Mouse (Mus musculus): Measurements from ENCODE around the gene Ldha. TPM values are rescaled to one million over a fixed set of nuclear protein-coding genes. Genes with fewer than 3 reads are reported as not detected.
"Not testable (repeated sequence)": the region's sequence is repeated elsewhere in the genome, so short reads cannot be mapped to it uniquely, and the experiment has no call there.

Ldha gene
- polyA plus RNA-seq, 1 experiment from 2014 or later, result 1,645 TPM

DNA sequence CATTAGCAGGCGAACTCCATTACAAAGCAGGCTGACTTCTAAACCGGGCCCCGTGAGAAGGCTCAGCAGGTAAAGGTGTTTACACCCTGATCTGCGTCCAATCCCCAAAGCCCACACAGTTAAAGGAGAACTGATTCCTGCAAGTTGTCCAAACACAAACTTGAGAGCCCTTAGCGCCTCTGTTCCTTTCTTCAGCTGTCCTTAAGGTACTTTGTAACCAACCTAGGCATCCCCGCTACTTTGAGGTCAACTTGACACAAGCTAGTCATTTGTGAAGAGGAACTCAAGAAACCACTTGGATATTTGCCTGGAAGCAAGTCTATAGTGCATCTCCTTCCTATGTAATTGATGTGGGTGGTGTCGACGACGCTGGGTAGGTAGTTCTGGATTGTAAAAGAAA, 16.2 kb downstream of the Ldha start:
- no peak for ATAC-seq (ENCODE audit: low FRiP score, low read depth)
- no peaks in the 10 kb centered on the region for H3K4me1 ChIP-seq
- H3K4me3 ChIP-seq, result no peak overlapping the region
- no peak overlapping the region for H3K4me2 ChIP-seq (replicated peaks)
- H3K9me3 ChIP-seq, result no peaks in the 10 kb centered on the region
- no peaks in the 10 kb centered on the region for H3K27me3 ChIP-seq
- H3K36me3 ChIP-seq, result peaks cover 42% of the 10 kb centered on the region
- 78% methylated on average over 9 of the region's 9 CpGs for WGBS
- no peak overlapping the region for H3K27ac ChIP-seq
- H3K9ac ChIP-seq, result no peak overlapping the region

DNA sequence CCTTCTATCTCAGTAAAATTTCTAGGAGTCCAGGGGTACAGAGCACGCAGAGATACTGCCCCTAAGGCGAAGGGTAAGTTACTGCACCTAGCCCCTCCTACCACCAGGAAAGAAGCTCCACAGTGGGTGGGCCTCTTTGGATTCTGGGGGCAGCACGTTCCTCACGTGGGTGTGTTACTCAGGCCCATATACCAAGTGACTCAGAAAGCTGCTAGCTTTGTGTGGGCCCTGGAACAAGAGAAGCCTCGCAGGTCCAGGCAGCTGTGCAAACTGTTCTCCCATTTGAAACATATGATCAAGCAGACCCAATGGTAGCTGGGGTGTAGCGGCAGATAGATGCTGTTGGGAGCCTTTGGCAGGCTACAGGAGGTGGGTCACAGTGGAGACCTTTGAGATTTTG, 17.8 kb downstream of the Ldha start:
- Histone ChIP-seq H3K27ac (no peak overlapping the region), H3K4me3 (no peak overlapping the region), H3K36me3 (peaks cover 26% of the 10 kb centered on the region), H3K27me3 (no peaks in the 10 kb centered on the region), H3K9me3 (no peaks in the 10 kb centered on the region), H3K4me1 (no peaks in the 10 kb centered on the region), H3K4me2 (replicated peaks) (no peak overlapping the region), H3K9ac (no peak overlapping the region)
- ATAC-seq (ENCODE audit: low FRiP score, low read depth), result no peak
- 58% methylated on average over 6 of the region's 6 CpGs for WGBS

- peaks cover 6% of the 10 kb centered on the region for H3K36me3 ChIP-seq
- H3K4me2 ChIP-seq (replicated peaks), result no peak within 1 kb of the TSS
- no peaks in the 10 kb centered on the region for H3K9me3 ChIP-seq
- H3K9ac ChIP-seq, result no peak within 1 kb of the TSS
- H3K27ac ChIP-seq, result no peak within 1 kb of the TSS
- no peaks in the 10 kb centered on the region for H3K4me1 ChIP-seq
- H3K27me3 ChIP-seq, result no peaks in the 10 kb centered on the region
- WGBS, result 33% methylated on average over 10 of the region's 10 CpGs
- no peak within 1 kb of the TSS for H3K4me3 ChIP-seq
- ATAC-seq (ENCODE audit: low FRiP score, low read depth), result no peak
Measured at GRCm38 (mm10) chr7:46860996-46861395, 19.7 kb downstream of the Ldha start, which contains the start of gene Ldhc. TSS of gene Ldhc (plus strand) at chr7:46861203.

DNA sequence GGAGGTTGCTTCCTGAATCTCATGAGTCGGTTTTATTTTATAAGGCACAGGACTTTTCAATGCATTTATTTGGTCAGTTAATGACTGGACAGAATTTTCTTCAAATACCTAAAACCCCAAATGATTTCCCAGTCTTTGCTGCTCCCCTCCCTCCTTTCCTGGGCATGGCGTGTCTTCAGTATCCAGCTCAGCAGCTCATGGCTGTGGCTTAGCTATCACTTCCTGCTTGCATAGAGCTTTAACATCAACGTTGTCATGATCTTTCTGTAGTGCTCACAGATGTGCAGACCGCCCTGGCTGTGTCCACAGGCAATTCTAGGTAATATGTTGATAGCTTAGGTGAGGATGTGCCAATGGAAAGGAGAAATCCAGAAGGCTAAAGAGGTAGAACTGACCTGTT, 30.7 kb downstream of the Ldha start:
- Histone ChIP-seq H3K27ac (no peak overlapping the region), H3K9ac (no peak overlapping the region), H3K36me3 (no peaks in the 10 kb centered on the region), H3K27me3 (no peaks in the 10 kb centered on the region), H3K4me2 (replicated peaks) (no peak overlapping the region), H3K9me3 (no peaks in the 10 kb centered on the region), H3K4me1 (no peaks in the 10 kb centered on the region), H3K4me3 (no peak overlapping the region)
- no peak for ATAC-seq (ENCODE audit: low FRiP score, low read depth)
- 59% methylated on average over 4 of the region's 4 CpGs for WGBS

DNA sequence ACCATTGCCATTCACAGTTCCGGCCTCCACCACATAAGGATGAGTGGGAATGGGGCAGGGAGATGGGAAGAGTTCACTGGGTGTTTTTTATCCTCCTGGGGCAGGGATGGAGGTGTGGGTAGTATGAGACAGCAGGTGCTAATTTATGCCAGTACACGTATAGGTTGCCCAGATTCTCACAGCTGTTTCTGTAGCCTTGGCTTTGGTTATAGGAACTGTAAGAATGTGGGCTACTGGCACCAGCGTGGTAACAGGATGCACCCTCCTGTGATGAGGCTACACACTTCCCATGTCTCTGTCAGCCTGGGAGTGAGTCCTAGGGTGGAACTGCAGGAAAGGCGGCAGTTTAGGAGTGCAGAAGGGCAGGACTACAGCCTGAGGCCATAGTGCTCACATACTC, 35.6 kb downstream of the Ldha start:
- no peak; the same call in 1 of the 2 replicates for ATAC-seq (ENCODE audit: low FRiP score, low read depth)

DNA sequence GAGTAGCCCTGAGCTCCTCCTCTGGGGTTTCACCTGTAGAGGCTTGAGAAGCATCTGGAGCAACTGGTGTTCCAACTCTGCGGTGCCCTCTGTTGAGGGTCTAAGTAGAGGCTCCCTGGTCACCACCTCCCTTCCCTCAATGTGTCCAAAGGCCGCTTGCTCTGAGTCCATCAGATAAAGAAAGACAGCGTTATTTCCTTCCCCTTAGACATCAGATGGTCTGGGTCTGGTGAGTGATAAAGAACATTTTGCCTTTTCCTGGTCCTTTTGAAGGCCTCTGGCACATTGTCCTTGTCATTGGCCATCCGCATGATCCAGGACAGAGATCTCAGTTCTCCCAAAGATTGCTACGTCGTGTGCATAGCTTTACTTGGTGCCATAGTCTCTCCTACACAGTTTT, 36.0 kb downstream of the Ldha start:
- Histone ChIP-seq H3K4me2 (replicated peaks) (no peak overlapping the region), H3K27ac (no peak overlapping the region), H3K27me3 (no peaks in the 10 kb centered on the region), H3K36me3 (0 out of 2 replicates have a peak, but pooled peaks cover 3% of the 10 kb centered on the region), H3K4me3 (no peak overlapping the region), H3K9ac (no peak overlapping the region), H3K4me1 (no peaks in the 10 kb centered on the region), H3K9me3 (no peaks in the 10 kb centered on the region)
- ATAC-seq (ENCODE audit: low FRiP score, low read depth), result no peak
- 81% methylated on average over 6 of the region's 6 CpGs for WGBS

More for the DNA sequence above, 35.6 kb downstream of the Ldha start:
- Histone ChIP-seq H3K9me3 (no peaks in the 10 kb centered on the region), H3K4me2 (replicated peaks) (no peak overlapping the region), H3K4me3 (no peak overlapping the region), H3K27me3 (no peaks in the 10 kb centered on the region), H3K4me1 (no peaks in the 10 kb centered on the region), H3K36me3 (0 out of 2 replicates have a peak, but pooled peaks cover 3% of the 10 kb centered on the region), H3K27ac (no peak overlapping the region), H3K9ac (no peak overlapping the region)
- 63% methylated on average over 4 of the region's 4 CpGs for WGBS

DNA sequence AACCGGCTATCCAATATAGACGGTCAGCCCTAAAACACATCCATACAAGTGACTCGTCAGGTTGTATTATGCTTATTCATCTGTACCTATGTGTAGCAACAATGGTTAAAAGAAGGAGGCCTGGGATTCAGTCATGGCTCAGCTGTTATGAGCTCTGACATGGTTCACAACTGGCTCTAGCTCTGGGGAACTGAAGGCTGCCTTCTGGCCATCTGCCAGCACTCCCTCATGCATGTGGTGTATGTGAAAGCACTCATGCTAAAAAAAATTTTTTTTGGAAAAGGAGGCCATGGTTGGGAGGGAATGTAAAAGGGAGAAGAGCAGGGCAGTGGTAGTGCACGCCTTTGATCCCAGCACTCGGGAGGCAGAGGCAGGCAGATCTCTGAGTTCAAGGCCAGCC, 38.6 kb downstream of the Ldha start:
- no peaks in the 10 kb centered on the region for H3K4me1 ChIP-seq
- no peaks in the 10 kb centered on the region for H3K27me3 ChIP-seq
- H3K4me3 ChIP-seq, result no peak overlapping the region
- H3K36me3 ChIP-seq, result peaks cover 10% of the 10 kb centered on the region
- ATAC-seq (ENCODE audit: low FRiP score, low read depth), result no peak
- WGBS, result 92% methylated on average over 5 of the region's 5 CpGs
- H3K9me3 ChIP-seq, result no peaks in the 10 kb centered on the region
- H3K27ac ChIP-seq, result no peak overlapping the region
- no peak overlapping the region for H3K9ac ChIP-seq
- no peak overlapping the region for H3K4me2 ChIP-seq (replicated peaks)

DNA sequence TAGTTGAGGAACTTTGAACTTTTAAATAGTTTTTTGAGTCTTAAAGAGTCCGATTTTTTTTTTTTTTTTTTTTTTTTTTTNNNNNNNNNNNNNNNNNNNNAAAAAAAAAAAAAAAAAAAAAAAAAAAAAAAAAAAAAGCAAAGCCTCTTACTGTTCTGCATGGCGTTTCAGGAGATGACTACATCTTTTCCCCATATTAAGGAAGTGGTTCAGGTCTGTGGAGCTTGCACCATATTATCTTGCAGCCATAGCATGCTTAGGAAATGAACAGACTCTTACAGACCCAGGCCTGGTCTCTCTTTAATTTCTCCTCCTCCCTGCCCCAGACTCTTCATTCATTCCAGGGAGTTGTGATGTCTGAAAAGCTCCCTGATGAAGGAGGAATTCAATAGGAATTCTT, 39.7 kb downstream of the Ldha start:
- no peak for ATAC-seq (ENCODE audit: low FRiP score, low read depth)
- Histone ChIP-seq H3K27ac (no peak overlapping the region), H3K4me3 (no peak overlapping the region), H3K27me3 (no peaks in the 10 kb centered on the region), H3K36me3 (peaks cover 22% of the 10 kb centered on the region), H3K4me1 (no peaks in the 10 kb centered on the region), H3K9ac (no peak overlapping the region), H3K4me2 (replicated peaks) (no peak overlapping the region), H3K9me3 (no peaks in the 10 kb centered on the region)
- WGBS, result 86% methylated on average over 2 of the region's 2 CpGs

GRCm38 (mm10) chr7:46881941-46882340, 40.7 kb downstream of the Ldha start:
- H3K4me1 ChIP-seq; H3K4me3 ChIP-seq; H3K9ac ChIP-seq; H3K27ac ChIP-seq; H3K9me3 ChIP-seq; H3K4me2 ChIP-seq (replicated peaks); H3K27me3 ChIP-seq; ATAC-seq (ENCODE audit: low FRiP score, low read depth): not testable (repeated sequence)
- peaks cover 31% of the 10 kb centered on the region for H3K36me3 ChIP-seq
- 80% methylated on average over 8 of the region's 8 CpGs for WGBS

DNA sequence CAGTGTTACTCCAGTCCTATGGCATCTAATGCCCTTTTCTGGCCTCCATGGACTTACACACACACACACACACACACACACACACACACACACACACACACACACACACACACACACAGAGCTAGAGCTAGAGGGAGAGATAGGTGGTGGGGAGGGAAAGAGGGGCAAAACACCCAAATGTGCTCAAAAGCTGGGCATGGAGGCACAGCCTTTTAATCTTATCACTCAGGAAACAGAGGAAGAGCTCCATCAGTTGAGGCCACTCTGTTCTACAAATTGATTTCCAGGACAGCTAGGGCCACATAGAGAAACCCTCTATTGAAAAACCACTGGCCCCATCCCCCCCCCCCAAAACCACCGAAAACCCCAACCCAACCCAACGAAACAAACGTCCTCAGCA, 42.0 kb downstream of the Ldha start:
- H3K36me3 ChIP-seq, result peaks cover 45% of the 10 kb centered on the region
- WGBS, result 83% methylated on average over 3 of the region's 3 CpGs

GRCm38 (mm10) chr7:46895511-46895910, 54.2 kb downstream of the Ldha start:
- no peak for ATAC-seq (ENCODE audit: low FRiP score, low read depth)
- WGBS, result 91% methylated on average over 3 of the region's 3 CpGs
- Histone ChIP-seq H3K4me2 (replicated peaks) (no peak overlapping the region), H3K4me1 (no peaks in the 10 kb centered on the region), H3K9ac (no peak overlapping the region), H3K9me3 (no peaks in the 10 kb centered on the region), H3K36me3 (peaks cover 91% of the 10 kb centered on the region), H3K27me3 (no peaks in the 10 kb centered on the region), H3K4me3 (no peak overlapping the region), H3K27ac (no peak overlapping the region)

More for the DNA sequence above, 42.0 kb downstream of the Ldha start:
- Histone ChIP-seq H3K9ac (no peak overlapping the region), H3K4me2 (replicated peaks) (no peak overlapping the region), H3K9me3 (no peaks in the 10 kb centered on the region), H3K4me1 (no peaks in the 10 kb centered on the region), H3K27me3 (no peaks in the 10 kb centered on the region), H3K27ac (no peak overlapping the region), H3K4me3 (no peak overlapping the region)
- no peak for ATAC-seq (ENCODE audit: low FRiP score, low read depth)

GRCm38 (mm10) chr7:46899343-46899742, 58.1 kb downstream of the Ldha start:
- no peak overlapping the region for H3K4me3 ChIP-seq
- H3K36me3 ChIP-seq, result peaks cover 92% of the 10 kb centered on the region
- H3K9ac ChIP-seq, result no peak overlapping the region
- 90% methylated on average over 3 of the region's 3 CpGs for WGBS
- no peak for ATAC-seq (ENCODE audit: low FRiP score, low read depth)
- H3K27ac ChIP-seq, result no peak overlapping the region
- H3K27me3 ChIP-seq, result no peaks in the 10 kb centered on the region
- H3K4me2 ChIP-seq (replicated peaks), result no peak overlapping the region
- no peaks in the 10 kb centered on the region for H3K4me1 ChIP-seq
- no peaks in the 10 kb centered on the region for H3K9me3 ChIP-seq
